Mouse (Mus musculus): ENCODE measurements at regions not wholly inside any gene's neighbourhood (a gene's known extent, or its start where the extent isn't known, plus 50 kb on each side); places are given as distances from the start of the nearest gene placed in this dataset.

DNA sequence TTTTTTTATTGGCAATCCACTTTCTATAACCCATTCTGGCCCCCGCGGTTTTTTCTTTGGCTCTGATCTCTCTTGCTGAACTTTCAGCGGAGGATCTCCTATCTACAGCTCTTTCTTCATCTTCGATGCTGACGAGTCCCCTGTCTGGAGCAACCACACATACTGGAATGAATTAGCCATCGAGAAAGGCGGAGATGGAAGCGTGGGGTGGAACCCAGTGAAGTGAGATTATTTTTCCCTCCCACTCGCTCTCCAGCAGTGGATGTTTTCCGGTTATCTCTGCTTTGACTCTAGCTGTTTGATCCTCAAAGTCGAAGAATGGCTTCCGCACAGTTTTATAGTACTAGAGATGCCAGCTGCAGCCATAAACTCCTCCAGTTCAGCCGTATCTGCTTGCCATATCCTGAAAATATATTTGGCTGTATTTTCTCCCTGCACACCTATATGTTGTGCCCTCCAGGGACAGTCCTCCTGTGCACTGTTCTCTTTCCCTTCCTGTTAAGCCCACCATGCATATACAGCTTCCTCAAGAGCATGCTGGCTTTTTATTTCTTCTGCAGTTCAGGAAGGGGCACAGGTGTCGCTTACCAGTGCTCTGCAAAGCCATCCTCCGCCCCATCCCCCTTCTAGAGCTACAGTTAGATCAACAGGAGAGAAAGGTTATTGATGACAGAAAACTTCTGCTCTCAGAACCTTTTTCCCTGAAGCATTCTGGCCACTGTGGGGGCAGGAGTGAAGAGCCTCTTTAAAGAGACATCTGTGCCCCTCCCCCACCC, 284.3 kb upstream of the Gadl1 start:
- no peak for DNase-seq

DNA sequence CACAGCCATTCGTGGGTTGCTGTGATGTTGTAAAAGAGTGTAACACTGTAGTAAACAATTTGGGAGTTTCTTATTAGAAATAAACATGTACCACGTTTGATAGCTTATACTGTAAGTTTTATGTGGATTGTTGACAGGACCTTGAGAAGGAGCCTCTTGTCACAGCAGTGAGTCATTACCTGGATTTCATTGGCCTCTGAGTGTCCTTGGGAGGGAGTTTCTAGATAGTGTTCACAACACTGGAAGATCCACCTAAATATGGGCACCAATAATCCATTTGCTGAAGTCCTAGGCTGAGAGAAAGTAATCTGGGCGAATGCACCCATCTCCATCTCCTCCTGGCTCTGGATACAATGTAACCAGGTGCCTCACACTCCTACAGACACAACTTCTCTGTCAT, 281.7 kb upstream of the Gadl1 start:
- DNase-seq, result no peak

DNA sequence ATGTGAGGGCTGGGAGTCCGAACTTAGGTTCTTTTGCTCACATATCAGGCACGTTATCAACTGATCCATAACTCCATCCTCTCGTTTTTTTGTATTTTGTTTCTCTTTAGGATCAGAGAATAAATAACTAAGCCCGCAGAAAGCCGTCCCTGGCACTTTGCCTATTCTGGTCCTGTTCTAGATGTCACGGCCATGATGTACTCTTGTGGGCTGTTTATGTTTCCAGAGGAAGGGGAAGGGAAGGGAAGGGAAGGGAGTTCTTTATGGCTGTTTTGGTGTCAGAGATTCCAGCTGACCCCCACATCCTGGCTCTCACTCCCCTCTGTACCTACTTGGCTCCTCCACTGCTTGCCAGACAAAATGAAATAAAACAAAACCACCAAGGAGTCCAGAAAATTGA, 272.1 kb upstream of the Gadl1 start:
- DNase-seq, result no peak

DNA sequence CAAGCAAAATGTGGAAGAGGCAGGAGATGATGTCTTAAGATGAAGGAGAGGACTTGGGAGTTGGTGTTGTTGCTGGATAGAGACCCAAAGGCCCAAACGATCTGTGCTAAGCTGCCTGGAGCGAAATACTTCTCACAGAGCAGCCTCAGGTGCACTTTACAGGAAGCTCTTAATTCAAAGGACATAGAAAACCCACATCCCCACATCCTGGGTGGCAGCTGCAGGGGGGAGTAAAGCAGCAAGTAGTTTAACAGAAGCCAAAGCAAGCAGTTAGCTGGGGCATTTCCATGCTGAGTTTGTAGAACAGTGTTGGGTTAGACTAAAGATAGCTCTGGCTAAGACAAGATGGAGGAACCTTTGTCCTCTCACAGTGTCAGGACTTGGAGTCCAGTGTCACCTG, 268.5 kb upstream of the Gadl1 start:
- DNase-seq, result no peak

DNA sequence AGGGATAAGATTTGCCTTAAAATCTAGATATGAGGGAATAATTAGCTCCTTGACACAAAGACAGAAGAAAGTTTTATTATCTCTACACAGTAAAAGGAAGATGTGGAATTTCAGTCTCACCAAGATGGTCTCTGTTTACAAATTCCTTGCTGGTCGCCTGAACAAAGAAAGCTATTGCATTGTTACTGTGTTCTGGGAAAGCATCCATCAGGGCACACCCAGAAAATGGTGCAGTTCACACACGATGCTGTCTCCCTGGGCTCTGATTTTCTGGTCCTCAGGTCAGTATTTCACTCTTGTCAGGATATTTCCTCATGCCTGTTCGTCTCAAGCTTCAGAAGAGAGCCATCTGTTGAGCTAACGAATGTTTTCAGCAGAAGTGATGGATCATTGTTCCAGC, 267.2 kb upstream of the Gadl1 start:
- no peak for DNase-seq

DNA sequence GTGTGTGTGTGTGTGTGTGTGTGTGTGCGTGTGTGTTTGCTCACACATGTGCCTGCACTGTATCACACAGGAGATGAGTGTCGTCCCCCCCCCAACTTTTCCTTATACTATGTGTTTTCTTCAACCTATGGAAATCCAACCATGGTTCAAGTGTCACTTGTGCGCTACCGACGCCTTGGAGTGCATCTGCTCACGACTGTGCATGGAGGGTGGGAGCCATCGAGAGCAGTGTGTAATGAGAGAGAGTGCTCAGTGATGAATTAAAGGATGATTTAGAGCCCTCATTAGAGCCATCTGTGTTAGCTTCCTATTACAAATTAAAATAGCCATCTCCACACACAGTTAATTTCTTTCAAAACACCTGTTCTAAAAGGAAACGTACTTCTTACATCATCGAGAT, 264.3 kb upstream of the Gadl1 start:
- DNase-seq, result no peak

DNA sequence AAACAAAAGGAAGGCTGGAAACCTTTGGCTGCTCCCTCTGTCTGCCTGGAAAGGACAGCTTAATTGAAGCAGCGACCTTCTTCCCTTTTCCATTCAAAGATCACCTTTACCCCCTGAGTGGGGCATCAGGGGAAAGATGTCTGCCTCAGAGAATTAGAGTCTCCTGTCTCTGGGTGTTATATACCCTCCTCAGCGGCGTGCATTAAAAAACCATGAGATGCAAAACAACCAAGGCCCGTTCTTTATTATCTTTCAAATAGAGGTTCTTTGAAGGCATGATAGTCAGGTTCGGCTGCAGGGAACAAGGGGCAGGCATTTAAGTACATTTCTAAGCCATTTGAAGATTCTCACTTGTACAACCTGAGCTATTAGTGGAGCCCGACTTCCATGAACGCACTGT, 263.0 kb upstream of the Gadl1 start:
- no peak for DNase-seq

DNA sequence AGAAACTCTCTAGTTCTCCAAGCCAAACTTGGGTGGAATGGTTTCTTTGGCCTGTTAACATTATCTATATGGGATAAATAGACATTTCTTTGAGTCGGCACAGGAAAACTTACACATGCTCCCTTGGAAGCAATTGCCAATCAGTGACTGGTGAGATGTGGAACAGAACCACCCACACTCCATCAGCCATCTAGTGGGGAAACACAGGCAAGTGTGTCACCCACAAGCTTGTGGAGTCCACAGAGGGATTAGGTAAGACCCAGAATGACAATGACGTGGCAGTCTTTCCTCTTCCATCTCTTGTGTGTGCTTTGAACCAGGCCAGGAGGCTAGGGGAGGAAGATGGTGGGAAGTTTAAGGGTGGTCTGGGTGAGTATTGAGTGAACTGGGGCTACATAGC, 257.5 kb upstream of the Gadl1 start:
- DNase-seq, result no peak

DNA sequence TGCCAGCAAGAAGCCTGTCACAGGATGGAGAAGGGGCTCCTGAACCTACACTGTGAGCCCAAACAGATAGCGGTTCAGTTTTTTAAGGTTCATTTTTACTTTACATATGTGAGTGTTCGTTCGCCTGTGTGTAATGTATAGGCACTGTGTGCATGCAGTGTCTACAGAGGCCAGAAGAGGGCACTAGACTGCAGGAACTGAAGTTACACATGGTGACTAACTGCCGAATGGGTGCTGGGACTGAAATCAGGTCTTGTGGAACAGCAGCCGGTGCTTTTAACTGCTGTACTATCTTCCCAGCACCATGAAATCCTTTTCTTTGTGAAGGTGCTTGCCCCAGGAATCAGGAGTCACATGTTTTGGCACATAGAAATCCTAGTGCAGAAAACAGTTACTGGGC, 256.1 kb upstream of the Gadl1 start:
- DNase-seq, result no peak

DNA sequence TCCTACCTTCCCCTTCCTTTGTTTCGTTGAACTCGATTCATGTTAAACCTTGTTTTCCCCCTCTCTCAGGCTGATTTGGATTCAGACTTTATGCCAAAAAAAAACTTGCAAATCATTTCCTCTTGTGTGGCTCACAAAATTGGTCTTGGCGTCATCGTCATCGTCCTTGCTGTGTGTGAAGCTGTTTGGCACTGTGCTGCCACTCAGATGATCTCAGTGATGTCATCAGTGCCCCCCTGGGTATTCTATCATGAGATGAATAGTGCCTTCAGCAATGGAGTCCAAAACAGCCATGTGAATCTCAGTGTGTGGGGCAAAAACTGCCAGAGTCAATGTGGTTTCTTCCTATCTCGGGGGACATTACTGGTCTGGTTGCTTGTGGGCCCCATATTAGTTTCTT, 254.3 kb upstream of the Gadl1 start:
- DNase-seq, result no peak

DNA sequence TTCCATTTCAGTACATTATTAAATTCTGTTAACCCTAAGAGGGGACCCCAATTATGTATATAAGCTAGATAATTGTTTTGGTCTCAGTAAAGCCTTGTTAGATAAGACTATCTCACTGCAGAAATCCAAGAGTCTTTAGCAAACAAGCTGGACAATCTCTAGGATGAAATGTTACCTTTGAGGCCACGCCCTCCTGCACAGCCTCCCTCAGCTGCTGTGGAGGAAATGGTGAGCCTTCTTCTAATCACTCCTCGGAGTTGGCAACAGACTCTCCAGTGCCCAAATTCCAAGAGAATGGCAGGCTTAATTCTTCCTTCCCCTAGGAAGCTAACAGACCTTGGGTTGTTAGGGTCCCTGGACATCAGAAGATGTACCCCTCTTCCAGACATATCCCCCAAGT, 252.7 kb upstream of the Gadl1 start:
- no peak for DNase-seq

DNA sequence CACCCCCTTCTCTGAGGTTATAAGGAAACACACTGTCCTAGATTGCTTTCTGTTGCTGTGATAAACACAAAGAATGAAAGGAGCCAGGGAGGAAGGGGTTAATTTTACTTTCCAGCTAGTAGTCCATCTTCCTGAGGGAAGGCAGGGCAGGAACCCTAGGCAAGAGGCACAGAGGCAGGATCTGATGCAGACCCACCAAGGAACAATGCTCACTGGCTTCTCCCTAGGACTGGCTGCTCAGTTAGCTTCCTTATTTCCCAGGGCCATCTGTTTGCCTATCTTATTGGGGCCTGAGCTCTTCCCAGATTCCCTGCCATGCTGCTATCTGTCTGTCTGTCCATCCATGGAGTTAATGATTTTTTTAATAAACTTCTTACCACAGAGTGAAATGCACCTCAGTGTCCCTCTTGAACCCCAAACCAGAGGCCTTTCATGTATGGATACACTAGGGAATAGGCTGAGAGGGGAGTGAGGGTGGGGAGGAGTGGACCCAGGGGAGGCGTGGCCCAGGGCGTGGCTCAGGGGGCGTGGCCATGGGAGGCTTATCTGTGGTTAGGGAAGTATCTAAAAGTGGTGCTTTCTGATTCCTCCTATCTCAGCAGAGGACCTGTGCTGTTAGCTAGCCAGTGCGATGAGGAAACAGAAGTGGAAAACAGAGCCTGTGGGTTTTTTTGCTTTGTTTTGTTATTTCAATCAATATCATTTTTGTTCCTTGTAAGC, 252.1 kb upstream of the Gadl1 start:
- DNase-seq, result no peak

DNA sequence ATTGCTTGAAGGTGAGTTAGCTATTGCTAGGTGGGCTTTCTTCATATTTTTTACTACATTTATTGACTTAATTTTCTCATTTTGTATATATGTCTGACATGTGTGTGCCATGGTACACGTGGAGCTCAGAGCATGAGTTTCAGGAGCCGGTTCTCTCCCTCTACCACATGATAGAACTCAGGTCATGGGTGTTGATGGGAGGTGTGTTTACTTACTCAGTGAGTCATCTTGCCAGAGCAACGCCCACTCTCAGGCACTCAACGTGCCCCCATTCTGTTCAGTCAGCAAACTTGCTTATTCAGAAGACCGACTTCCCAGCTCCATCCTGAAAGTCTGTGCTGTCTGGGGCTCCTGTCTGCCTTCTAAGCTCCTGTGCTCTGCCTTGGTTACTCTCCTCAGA, 250.8 kb upstream of the Gadl1 start:
- no peak for DNase-seq

DNA sequence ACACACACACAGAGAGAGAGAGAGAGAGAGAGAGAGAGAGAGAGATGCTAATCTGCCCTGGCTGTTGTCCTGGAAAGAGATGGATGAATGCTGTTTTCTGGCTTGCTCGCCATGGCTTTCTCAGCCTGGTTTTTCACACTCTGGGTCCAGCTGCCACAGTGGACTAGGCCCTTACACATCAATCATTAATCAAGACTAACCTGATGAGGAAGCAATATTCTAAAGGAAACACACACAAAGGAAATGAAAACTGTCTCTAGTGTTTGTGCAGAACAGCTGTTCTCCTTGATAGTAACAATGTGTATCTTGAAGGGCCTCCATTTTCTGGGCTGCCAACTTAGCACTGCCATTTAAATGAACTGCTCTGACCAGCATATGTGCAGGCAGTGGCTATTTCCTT, 248.9 kb upstream of the Gadl1 start:
- DNase-seq, result no peak

DNA sequence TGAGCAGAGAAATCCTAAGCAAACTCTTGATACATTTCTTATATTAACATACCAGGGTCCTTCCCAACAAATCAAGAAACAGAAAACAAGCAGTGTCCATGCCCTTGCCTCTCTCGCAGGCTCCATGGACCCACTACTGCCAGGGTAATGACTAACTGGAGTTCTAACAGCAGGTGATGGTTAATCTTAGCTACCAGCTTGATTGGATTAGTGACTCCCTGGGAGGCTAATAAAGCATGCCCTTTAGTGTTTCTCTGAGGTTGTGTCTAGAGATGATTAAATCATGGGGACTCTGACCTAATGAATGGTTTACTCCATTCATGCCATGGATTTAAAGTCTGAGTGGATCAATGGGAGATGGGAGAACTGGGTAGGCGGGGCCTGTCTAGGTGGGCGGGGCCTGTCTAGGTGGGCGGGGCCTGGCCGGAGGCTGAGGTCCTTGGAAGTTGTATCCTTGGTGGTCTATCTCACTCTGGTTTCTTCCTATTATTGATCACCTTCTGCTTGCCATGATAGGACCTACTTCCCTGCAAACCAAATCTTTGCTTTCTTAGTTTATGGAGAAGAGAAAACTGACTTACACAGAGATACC, 247.3 kb upstream of the Gadl1 start:
- no peak for DNase-seq

DNA sequence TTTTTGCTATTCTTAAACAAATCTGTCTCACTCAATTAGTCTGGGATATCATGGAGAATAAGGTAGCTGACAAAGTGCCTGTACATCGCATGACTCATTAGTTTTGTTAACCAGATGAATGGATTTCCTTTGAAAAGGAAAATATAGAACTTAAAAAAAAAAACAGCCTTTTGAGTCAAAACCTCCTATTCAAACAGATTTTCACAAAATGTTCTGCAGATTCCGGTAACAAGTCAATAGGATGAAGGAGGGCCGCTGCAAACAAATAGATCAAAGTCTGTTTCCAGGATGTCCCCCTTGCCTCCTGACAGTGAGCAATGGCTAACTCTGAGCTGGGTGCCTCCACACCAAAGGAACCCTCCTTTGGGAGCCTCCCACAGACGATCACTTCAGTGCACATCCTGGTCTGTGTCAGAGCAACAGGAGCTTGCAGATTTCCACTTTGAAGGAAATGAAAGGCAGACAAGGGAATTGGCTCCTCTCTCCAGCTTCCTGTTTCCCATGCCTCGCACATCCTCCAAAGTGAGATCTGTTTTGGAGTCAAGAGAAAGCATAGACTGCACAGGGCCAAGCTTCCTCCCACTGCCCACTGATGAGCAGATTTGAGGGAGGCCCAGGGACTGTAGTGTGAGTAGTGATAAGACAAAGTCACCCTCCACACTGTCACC, 243.8 kb upstream of the Gadl1 start:
- no peak for DNase-seq

DNA sequence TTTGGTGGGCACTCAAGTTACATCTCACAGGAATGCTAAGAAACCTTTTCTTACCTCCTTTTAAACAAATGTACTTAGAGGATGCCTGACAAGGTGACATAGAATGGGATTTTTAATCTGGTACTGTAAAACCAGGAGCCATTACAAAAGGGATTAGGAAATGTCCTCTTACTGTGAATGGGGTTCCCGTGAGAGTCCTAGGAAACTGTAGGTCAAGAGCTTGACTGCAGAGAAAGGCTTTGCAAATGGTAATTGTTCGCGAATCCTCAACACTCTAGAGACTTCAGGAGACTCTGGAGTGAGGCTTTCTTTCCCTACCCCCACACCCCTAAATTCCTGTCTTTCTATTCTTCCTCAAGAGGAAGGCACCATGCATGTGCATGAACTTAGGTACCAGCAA, 242.7 kb upstream of the Gadl1 start:
- no peak for DNase-seq

DNA sequence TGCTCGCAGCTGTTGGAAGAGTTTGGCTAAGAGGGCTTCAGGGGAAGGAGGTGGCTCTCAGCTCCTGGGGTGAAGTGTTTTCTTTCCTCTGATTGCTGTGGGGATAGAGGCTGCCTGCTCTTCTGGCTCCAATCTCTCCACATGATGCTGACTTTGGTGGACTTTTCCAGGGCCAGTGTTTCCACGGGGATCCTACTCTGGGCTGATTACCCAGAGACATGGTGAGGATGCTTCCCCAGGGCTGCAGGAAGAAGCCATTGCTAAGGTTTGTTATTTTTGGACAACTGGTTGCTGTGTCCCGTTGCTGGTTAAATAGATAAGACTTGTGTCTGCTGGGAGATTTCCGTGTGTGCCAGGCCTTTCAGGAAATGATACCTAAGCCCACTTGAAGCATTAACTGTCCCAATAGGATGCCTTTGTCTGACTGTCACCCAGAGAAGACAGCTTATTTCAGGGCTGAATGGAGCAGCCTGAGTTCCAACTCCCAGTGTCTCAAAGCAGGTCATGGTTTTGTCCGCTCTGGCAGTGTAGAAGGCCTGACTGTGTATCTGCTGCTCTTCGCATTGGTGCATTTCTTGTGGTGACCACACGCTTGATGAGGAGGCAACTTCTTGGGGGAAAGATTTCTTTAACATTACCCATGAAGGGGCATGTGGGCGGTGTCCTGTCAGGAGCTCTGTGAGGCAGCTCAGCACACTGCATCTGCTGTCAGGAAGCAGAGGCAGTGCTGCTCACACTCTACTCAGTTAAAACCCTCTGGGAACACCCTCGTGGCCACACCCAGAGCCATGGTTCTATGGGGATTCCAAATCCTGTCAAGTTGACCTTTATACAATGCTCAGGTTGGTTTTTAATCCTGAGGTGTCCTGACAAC, 228.3 kb upstream of the Gadl1 start:
- DNase-seq, result no peak

DNA sequence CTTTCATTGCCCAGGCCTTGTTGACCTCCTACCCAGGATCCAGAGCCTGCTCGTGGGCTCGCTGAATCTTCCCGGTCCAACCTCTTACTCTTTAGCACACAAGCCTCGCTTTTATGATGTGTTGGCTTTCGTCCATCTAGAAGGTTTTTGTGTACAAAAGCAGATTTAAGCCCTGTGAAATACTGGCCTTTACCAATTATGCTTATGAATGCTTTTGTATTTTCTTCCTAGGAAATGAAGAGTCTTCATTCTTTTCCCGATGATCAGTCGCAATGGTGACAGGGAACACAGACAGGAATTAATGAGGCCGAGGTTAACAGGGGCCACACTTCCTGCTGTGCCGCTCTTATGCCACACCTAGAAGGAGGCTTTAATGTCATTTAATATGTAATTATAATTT, 227.4 kb upstream of the Gadl1 start:
- DNase-seq, result no peak

DNA sequence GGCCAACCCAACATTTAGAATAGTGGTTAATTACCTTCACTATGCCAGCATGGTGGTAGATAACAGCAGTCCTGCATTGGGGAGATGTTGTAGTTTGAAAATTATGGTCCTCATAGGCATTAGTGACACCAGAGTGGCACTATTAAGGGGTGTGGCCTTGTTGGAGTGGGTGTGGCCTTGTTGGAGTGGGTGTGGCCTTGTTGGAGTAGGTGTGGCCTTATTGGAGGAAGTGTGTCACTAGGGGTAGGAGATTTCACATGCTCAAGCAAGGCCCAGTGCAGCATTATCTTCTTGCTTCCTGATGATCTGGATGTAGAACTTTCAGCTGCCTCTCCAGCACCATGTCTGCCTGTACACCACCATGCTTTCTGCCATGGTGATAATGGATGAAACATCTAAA, 225.3 kb upstream of the Gadl1 start:
- no peak for DNase-seq

DNA sequence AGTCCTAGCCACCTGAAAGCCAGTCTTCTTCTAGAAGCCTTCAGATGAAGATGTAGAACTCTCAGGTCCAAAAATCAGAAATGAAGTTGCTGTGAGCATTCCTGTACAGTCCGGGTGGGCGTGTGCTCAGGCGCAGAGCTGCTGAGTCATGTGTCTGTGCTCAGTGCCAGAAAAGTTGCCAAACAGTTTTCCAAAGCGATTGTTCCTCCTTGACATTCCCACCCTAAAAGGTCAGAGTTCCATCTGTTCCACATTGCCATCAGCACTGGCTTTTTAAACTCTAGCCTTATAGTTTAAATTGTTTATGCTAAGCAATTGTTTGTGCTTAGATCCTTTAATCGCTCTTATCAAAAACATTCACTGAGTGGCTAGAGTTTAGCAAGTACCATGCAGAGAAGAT, 222.7 kb upstream of the Gadl1 start:
- no peak for DNase-seq

DNA sequence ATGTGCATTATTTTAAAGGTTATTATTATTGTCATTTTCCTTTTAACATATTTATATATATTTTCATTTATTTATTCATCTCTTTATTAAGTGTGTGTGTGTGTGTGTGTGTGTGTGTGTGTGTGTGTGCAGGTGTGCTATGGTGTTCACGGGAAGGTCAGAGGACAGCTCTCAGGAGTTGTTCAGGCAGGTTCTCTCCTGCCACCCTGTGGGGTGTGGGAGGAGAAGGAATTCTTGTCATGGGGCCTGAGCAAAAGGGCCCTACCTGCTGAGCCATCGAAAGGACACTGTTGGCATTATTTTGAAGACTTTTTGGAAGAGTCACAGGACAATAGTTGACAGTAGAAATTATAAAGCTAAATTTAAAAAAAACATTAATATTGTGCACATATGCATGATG, 216.4 kb upstream of the Gadl1 start:
- no peak for DNase-seq

DNA sequence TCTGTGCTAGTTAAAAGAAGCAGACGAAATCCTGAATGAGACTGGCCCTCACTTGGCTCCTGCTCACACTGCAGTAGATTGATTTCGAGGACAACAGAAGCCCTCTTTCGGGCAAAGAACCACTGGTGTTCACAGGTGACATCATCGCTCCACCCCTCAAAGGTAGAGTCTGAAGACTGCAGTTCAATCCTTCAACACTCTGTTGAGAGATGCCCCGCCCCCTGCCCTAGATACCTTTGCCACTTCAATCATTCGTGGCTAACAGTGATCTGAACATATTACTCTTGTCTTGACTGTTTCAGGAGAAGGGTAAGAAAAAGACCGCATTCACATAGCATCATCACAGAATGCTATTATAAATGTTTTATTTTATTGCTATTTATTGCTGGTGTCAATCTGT, 205.5 kb upstream of the Gadl1 start:
- no peak for DNase-seq
